Mouse (Mus musculus): ENCODE data around the gene Prr23a2.
A peak's percentile ranks its signal among the peaks of the same experiment; 100 is the strongest.

The Prr23a2 gene

DNA sequence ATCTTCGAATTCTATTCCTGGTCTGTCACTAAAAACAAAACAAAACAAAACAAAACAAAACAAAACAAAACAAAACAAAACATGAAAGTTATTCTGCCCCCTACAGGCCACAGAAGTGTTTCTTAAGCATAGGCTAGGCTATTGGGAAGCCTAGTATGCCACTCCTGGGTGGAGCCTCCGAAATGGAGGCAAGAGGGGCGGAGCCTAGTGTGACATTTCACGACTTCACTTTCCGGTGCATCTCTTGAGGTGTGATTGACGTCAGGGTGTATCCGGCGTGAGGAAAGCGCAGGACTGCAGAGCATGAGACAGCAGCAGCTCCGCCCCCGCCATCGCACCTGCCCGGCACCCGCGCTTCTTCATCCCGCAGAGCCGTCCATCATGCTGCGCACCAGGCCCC, at the start of gene Prr23a2:
Gene Prr23a2 (plus strand): TSS at position 285 of the 400 bp plus-strand sequence.
- no peak for DNase-seq (ENCODE audit: low spot score)

DNA sequence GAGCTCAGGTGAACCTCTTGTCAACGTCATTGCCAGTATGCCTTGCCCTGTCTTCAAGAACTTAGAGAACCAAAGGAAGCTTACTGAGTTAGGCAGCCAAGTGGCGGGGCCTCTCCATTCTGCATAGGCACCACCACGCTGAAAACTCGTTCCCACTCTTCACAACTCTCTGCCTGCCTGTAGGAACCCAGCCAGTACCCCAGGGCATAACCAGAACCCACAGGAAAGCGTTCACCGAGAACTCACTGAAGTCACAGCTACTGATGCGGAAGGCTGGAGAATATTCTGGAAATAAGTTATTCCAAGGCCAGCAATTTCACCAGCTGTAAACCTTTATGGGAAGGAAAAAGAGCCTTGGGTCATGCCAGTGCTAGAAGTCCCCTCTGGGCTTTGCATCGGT, 48.7 kb upstream of the Prr23a2 start:
- DNase-seq (ENCODE audit: low spot score), result no peak

- peak; percentile 28 for DNase-seq (ENCODE audit: low spot score)
Observed at GRCm38 (mm10) chr9:98809526-98809925, 46.8 kb upstream of the Prr23a2 start.

DNA sequence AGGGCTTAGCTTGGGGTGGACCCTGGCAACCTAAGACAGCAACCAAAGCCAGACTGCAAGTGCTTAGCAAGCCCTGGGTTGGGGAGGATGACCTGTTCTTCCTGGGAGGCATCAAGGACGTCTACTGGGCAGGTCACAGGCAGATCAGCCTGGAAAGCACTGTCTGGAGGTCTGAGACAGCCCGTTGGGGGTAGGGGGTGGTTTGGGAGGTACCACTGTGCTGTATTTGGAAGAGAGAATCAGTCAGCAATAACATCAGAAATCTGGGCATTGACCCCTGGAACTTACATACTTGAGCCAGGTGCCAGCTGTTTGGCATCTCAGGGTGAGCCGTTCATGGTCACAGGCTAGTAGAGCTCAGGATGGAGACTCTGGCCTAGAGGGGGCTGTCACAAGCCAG, 40.2 kb upstream of the Prr23a2 start:
- DNase-seq (ENCODE audit: low spot score), result no peak

- no peak for DNase-seq (ENCODE audit: low spot score)
Observed at GRCm38 (mm10) chr9:98817592-98817991, 38.7 kb upstream of the Prr23a2 start.

- DNase-seq (ENCODE audit: low spot score), result no peak
Observed at GRCm38 (mm10) chr9:98818971-98819370, 37.3 kb upstream of the Prr23a2 start.

DNA sequence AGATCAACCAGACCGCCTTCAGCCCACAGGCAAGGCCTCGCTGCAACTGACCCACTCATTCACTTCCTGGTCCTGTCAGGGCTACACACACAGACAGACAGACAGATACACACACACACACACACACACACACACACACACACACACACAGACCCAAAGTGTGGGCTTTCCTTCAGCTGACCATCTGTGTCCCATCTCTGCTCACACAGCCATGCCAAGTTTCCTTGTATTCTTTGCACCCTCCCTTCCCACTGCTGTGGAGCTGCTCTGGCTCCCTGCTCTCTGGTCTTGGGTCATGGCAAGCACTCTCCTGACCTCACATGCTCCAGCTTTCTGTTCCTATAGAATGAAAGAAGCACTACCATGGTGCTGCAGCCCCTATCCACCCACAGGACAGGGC, 36.8 kb upstream of the Prr23a2 start:
- DNase-seq (ENCODE audit: low spot score), result peak; percentile 22

GRCm38 (mm10) chr9:98820461-98820860, 35.8 kb upstream of the Prr23a2 start:
- no peak for DNase-seq (ENCODE audit: low spot score)

DNA sequence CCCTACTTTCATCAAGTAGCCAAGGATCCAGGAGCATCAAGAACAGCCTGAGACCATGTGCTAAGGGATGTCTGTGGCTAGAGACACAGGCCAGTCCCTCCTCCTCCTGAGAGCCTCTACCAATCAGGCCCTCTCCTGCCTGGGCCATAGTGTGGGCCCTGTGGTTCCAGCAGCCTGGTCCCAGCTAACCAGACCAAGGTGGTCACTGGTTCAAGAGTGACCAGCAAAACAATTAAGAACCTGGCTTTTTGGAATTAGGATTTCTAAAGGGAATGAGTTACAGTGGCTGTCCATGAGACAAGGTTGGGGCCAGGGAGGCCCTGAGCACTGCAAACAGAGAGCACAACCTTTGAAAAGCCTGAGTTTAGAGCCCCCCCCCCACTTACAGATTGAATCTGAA, 35.2 kb upstream of the Prr23a2 start:
- no peak for DNase-seq (ENCODE audit: low spot score)

DNA sequence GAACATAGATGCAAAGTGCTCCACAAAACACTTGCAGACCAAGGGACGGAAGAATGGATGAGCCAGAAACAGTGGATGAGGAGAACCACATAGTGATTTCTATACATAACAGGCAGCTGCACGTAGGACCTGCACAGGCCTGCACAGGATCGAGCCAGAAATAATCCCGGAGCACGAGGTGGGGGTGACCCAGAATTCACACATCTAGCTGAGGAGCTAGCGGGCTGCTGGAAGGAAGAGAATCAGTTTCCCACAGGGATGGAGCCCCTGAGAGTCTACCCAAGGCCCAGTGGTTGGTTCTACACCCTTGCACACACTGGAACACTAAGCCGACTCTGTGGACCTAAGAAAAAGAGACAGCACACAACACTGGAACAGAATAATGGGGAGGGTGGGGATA, 32.5 kb upstream of the Prr23a2 start:
- DNase-seq (ENCODE audit: low spot score), result no peak

DNA sequence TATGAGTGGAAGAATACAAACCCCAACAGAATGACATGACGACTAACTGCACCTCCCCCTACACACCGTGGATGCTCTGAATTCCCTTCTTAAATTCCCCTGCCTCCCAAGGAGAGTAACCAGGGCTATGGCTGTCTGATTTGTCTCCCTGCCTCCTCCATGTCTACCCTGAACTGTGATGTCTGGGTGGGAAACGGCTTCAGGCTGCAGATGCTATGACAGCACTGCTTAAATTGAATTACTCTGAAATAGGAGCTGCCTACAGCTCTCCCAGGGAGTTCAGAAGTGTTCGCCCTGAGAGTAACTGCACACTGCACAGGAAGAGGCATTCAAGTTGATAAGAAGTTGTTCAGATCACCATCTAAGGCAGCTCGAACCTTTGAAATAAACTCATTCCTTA, 26.8 kb upstream of the Prr23a2 start:
- DNase-seq (ENCODE audit: low spot score), result no peak

GRCm38 (mm10) chr9:98837537-98838074, 18.7 kb upstream of the Prr23a2 start:
- peak; percentile 9 for DNase-seq (ENCODE audit: low spot score)

GRCm38 (mm10) chr9:98842117-98842516, 14.2 kb upstream of the Prr23a2 start, which contains the start of gene Prr23a1:
Gene Prr23a1, plus strand, starts transcription at chr9:98842503.
- DNase-seq (ENCODE audit: low spot score), result no peak

DNA sequence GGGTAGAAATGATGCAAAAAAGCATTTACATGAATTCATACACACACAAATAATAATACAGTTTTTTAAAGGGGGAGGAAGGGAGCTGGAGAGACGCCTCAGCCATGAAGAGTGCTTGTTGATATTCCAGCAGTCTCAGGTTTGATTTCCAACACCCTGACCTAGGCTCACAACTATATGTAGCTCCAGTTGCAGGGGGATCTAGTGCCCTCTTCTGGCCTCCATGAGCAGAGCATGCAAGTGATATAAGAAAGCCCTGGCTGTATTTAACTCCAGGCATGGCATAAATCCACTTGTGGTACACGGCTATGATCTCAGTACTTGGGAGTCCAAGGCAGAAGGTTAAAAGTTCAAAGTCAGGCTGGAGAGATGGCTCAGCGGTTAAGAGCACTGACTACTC, 7.2 kb downstream of the Prr23a2 start:
- no peak for DNase-seq (ENCODE audit: low spot score)

DNA sequence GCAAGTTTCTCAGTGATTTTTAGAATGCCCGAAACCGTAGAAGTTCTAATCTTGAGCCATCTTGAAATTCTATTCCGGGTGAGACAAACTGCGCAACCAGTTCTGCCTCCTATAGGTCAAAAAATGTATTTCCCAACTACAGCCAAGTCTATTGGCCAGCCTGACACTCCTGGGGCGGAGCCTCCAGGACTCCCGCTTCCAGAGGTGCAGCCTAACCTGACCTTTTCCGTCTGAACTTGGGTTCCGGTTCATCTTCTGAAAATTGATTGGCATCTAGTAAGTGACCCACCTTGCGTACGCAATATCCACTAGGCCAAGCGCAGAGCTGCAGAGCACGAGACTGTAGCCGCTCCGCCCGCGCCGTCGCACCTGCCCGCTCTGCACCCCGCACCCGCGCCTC, 8.3 kb downstream of the Prr23a2 start, which contains the start of gene Prr23a3:
Gene Prr23a3 (plus strand): TSS at position 197 of the 400 bp plus-strand sequence.
- no peak for DNase-seq (ENCODE audit: low spot score)

DNA sequence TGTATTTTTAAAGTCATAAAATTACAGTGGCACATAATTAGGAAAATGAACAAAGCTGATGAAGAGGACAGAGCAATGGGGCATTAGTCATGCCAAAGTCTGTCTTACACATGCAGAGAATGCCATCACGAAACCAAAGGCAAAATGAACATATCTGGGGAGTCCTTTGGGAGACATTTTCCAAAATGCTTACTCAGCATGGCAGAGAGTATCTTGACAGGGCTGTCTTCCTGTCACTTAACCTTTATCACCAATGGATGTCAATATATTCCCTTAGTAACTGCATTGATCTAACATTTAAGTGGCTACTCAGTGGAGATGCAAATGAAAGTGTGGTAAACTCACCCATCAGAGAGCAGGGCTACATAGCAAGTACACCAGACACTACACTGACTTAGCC, 45.2 kb downstream of the Prr23a2 start:
- DNase-seq (ENCODE audit: low spot score), result no peak

DNA sequence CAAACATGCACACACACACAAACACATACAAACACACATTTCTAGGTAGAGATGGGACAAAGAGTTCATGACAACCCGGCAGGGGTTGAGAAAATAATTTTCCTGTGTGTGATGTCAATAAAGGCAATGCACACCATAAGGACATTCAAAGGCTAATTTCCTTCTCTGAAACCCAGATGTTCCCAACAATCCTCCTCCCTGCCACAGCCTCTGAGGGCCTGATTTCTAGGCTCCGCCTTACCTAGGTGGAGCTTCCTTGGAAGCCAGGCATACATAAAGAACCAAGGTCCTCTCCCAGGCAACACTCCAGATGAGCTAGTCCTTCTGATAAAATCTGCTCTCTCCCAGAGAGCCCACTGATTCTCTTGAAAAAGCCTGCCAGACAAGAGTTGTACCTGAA, 46.5 kb downstream of the Prr23a2 start, which contains the start of gene 7420426K07Rik:
Gene 7420426K07Rik (plus strand): TSS at position 301 of the 400 bp plus-strand sequence.
- DNase-seq (ENCODE audit: low spot score), result no peak

Measured in lung, postnatal 25 days (tissue).